In genomic region chr9:63697606-63698005, GRCm38 (mm10) we compare ENCODE assay signal across 10 mouse cellular contexts.
DNase-seq lines count a peak whose midpoint lies in the region; ATAC-seq lines count a peak whose summit lies in the region.
"Had no signal": no experiment of that assay in that cellular context is flagged by ENCODE, and none has a peak within 500 bp of the region (broad histone marks: within the 10 kb centered on the region; RNA-seq: fewer than 3 reads in every experiment).

No protein-coding gene starts in this region.

- no peak overlapping the region for H3K4me2 ChIP-seq in hindbrain, embryonic 13.5 days
- H3K4me2 ChIP-seq in midbrain, embryonic 12.5 days (replicated peaks): no peak overlapping the region
- H3K4me2 ChIP-seq in midbrain, embryonic 13.5 days (replicated peaks): no peak overlapping the region
- H3K4me2 ChIP-seq in limb, embryonic 12.5 days: no peak overlapping the region
- no peak overlapping the region for H3K4me2 ChIP-seq in stomach, embryonic 15.5 days
- H3K4me2 ChIP-seq: hindbrain, embryonic 14.5 days had no signal

- H3K9me3 ChIP-seq in hindbrain, embryonic 10.5 days: no peaks in the 10 kb centered on the region
- no peaks in the 10 kb centered on the region for H3K9me3 ChIP-seq in hindbrain, embryonic 13.5 days
- H3K9me3 ChIP-seq in midbrain, embryonic 12.5 days: no peaks in the 10 kb centered on the region
- H3K9me3 ChIP-seq in midbrain, embryonic 13.5 days: no peaks in the 10 kb centered on the region
- no peaks in the 10 kb centered on the region for H3K9me3 ChIP-seq in limb, embryonic 12.5 days
- H3K9me3 ChIP-seq in stomach, embryonic 15.5 days: no peaks in the 10 kb centered on the region

- H3K4me3 ChIP-seq in hindbrain, embryonic 10.5 days: no peak overlapping the region
- no peak overlapping the region for H3K4me3 ChIP-seq in hindbrain, embryonic 13.5 days
- no peak overlapping the region for H3K4me3 ChIP-seq in midbrain, embryonic 12.5 days
- H3K4me3 ChIP-seq in midbrain, embryonic 13.5 days (replicated peaks): no peak overlapping the region
- H3K4me3 ChIP-seq in limb, embryonic 12.5 days (replicated peaks): no peak overlapping the region
- H3K4me3 ChIP-seq in stomach, embryonic 15.5 days (replicated peaks): no peak overlapping the region

- ATAC-seq in hindbrain, embryonic 13.5 days (ENCODE audit: low FRiP score): no peak
- no peak for ATAC-seq in midbrain, embryonic 12.5 days (ENCODE audit: low FRiP score, low read depth)
- ATAC-seq in midbrain, embryonic 13.5 days: no peak
- ATAC-seq in limb, embryonic 12.5 days (ENCODE audit: insufficient number of reproducible peaks, insufficient read depth, low FRiP score, low TSS enrichment, low read depth): no peak
- no peak for ATAC-seq in stomach, embryonic 15.5 days (ENCODE audit: insufficient read depth, low FRiP score, low read depth)

- H3K9ac ChIP-seq in hindbrain, embryonic 13.5 days: no peak overlapping the region
- H3K9ac ChIP-seq in midbrain, embryonic 12.5 days (replicated peaks): no peak overlapping the region
- H3K9ac ChIP-seq in midbrain, embryonic 13.5 days (replicated peaks): no peak overlapping the region
- H3K9ac ChIP-seq in limb, embryonic 12.5 days (replicated peaks): 0 out of 2 replicates have a peak overlapping the region, but pooled peaks have one; percentile 31
- no peak overlapping the region for H3K9ac ChIP-seq in stomach, embryonic 15.5 days
- H3K9ac ChIP-seq: hindbrain, embryonic 14.5 days had no signal

- intact Hi-C loops in gastrocnemius, postnatal 36 days (cut with DNase I): no loop called here

- 40% methylated on average over 5 of the region's 5 CpGs for WGBS in hindbrain, embryonic 10.5 days
- 46% methylated on average over 5 of the region's 5 CpGs for WGBS in hindbrain, embryonic 13.5 days
- 35% methylated on average over 5 of the region's 5 CpGs for WGBS in midbrain, embryonic 12.5 days
- 40% methylated on average over 5 of the region's 5 CpGs for WGBS in midbrain, embryonic 13.5 days
- WGBS in limb, embryonic 12.5 days: 48% methylated on average over 5 of the region's 5 CpGs
- WGBS in stomach, embryonic 15.5 days: 44% methylated on average over 5 of the region's 5 CpGs

- H3K36me3 ChIP-seq in hindbrain, embryonic 10.5 days: peaks cover 3% of the 10 kb centered on the region; the same call in 1 of the 2 replicates
- no peaks in the 10 kb centered on the region for H3K36me3 ChIP-seq in hindbrain, embryonic 13.5 days
- no peaks in the 10 kb centered on the region for H3K36me3 ChIP-seq in midbrain, embryonic 12.5 days
- H3K36me3 ChIP-seq in midbrain, embryonic 13.5 days: no peaks in the 10 kb centered on the region
- peaks cover 4% of the 10 kb centered on the region; the same call in 1 of the 2 replicates for H3K36me3 ChIP-seq in limb, embryonic 12.5 days
- H3K36me3 ChIP-seq in stomach, embryonic 15.5 days: no peaks in the 10 kb centered on the region

- peaks cover 69% of the 10 kb centered on the region for H3K4me1 ChIP-seq in hindbrain, embryonic 10.5 days (replicated peaks)
- H3K4me1 ChIP-seq in hindbrain, embryonic 13.5 days (replicated peaks): peaks cover 40% of the 10 kb centered on the region
- peaks cover 36% of the 10 kb centered on the region for H3K4me1 ChIP-seq in midbrain, embryonic 12.5 days
- peaks cover 23% of the 10 kb centered on the region for H3K4me1 ChIP-seq in midbrain, embryonic 13.5 days (replicated peaks)
- peaks cover 60% of the 10 kb centered on the region for H3K4me1 ChIP-seq in limb, embryonic 12.5 days (replicated peaks)
- H3K4me1 ChIP-seq in stomach, embryonic 15.5 days: peaks cover 32% of the 10 kb centered on the region

- no peak for DNase-seq in hindbrain, embryonic 10.5 days (ENCODE audit: low spot score)
- no peak for DNase-seq in B cell, adult 2 months
- no peak for DNase-seq in gastrocnemius, postnatal 36 days
- DNase-seq: cerebellum, adult 9-10 months had no signal

- H3K27ac ChIP-seq in hindbrain, embryonic 10.5 days: peak overlapping the region; percentile 79
- H3K27ac ChIP-seq in hindbrain, embryonic 13.5 days: no peak overlapping the region
- H3K27ac ChIP-seq in midbrain, embryonic 12.5 days (replicated peaks): peak overlapping the region; percentile 15; the same call in 1 of the 2 replicates
- H3K27ac ChIP-seq in midbrain, embryonic 13.5 days: no peak overlapping the region
- H3K27ac ChIP-seq in limb, embryonic 12.5 days: peak overlapping the region; percentile 42
- peak overlapping the region; percentile 6 for H3K27ac ChIP-seq in stomach, embryonic 15.5 days
- H3K27ac ChIP-seq: hindbrain, embryonic 14.5 days had no signal

- H3K27me3 ChIP-seq in hindbrain, embryonic 10.5 days (ENCODE audit: insufficient read depth, poor library complexity, severe bottlenecking): no peaks in the 10 kb centered on the region
- H3K27me3 ChIP-seq in hindbrain, embryonic 13.5 days: peaks cover 4% of the 10 kb centered on the region; the same call in 1 of the 2 replicates
- no peaks in the 10 kb centered on the region for H3K27me3 ChIP-seq in midbrain, embryonic 12.5 days
- no peaks in the 10 kb centered on the region for H3K27me3 ChIP-seq in midbrain, embryonic 13.5 days
- H3K27me3 ChIP-seq in limb, embryonic 12.5 days: no peaks in the 10 kb centered on the region
- no peaks in the 10 kb centered on the region for H3K27me3 ChIP-seq in stomach, embryonic 15.5 days (replicated peaks)

Comparison
In these comparisons a context has a peak if more than half of its experiments do, and no peak if none do; other contexts are left out.
1. H3K27ac ChIP-seq: peak in hindbrain, embryonic 10.5 days (single experiment), midbrain, embryonic 12.5 days (single experiment), limb, embryonic 12.5 days (single experiment) and stomach, embryonic 15.5 days (single experiment); none in hindbrain, embryonic 13.5 days (single experiment) and midbrain, embryonic 13.5 days (single experiment).